Mouse (Mus musculus) liver, embryonic 14.5 days (tissue): Measurements from ENCODE around the gene Cdc42ep5. TPM values are rescaled to one million over a fixed set of nuclear protein-coding genes. Genes with fewer than 3 reads are reported as not detected.
A peak's percentile ranks its signal among the peaks of the same experiment; 100 is the strongest.

Experiments used
- ATAC-seq: fragments of 200-750 bp; cut with Nextera tagmentation; 2 replicates; pipeline ENCODE4 v1.8.0; 2017; ENCODE audit warnings: moderate number of reproducible peaks, mild to moderate bottlenecking, moderate library complexity; ENCODE audit not compliant: insufficient read depth
- DNase-seq, 3 experiments: peaks; one replicate each; pipeline ENCODE4 v3.0.0-alpha.2; 2012 to 2013; ENCODE audit warnings: low read depth in 3 of 3, low spot score in 3 of 3
- H3K27ac ChIP-seq: fragments of 300-500 bp; sonication (generic); 2 replicates; pipeline ENCODE4 v1.5.1; 2014; ENCODE audit warnings: moderate library complexity, mild to moderate bottlenecking, control low read depth, inconsistent platforms
- H3K27me3 ChIP-seq: fragments of 300-500 bp; sonication (generic); 2 replicates; pipeline ENCODE4 v1.6.1; 2014; ENCODE audit warnings: mild to moderate bottlenecking, low read length, moderate library complexity; ENCODE audit not compliant: control insufficient read depth, insufficient read depth
- H3K36me3 ChIP-seq: fragments of 300-500 bp; sonication (generic); replicated peaks from 2 replicates; pipeline ENCODE4 v1.6.1; 2014; ENCODE audit warnings: low read depth; ENCODE audit not compliant: control insufficient read depth, insufficient read depth
- H3K4me1 ChIP-seq, 2 experiments: fragments of 200-500 bp in 1 of 2; fragments of 300-500 bp in 1 of 2; sonication (generic) in 1 of 2; replicated peaks; 2 replicates each; pipeline ENCODE4 v1.6.1; 2012 to 2014; ENCODE audit warnings: antibody characterized with exemption in 1 of 2, inconsistent platforms in 1 of 2, low read length in 1 of 2; ENCODE audit not compliant: control insufficient read depth in 2 of 2, insufficient read depth in 2 of 2
- H3K4me2 ChIP-seq: fragments of 300-500 bp; sonication (generic); 2 replicates; pipeline ENCODE4 v1.6.1; 2014; ENCODE audit warnings: low read depth, mild to moderate bottlenecking, control low read depth, moderate library complexity
- H3K4me3 ChIP-seq, 2 experiments: fragments of 200-500 bp in 1 of 2; fragments of 300-500 bp in 1 of 2; sonication (generic) in 1 of 2; 2 replicates each; pipeline ENCODE4 v1.5.1; 2012 to 2014; ENCODE audit warnings: low read depth in 2 of 2, low read length in 2 of 2, mild to moderate bottlenecking in 2 of 2, control low read depth in 1 of 2, inconsistent platforms in 1 of 2, moderate library complexity in 1 of 2; ENCODE audit not compliant: insufficient read depth in 1 of 2
- H3K9ac ChIP-seq: fragments of 300-500 bp; sonication (generic); replicated peaks from 2 replicates; pipeline ENCODE4 v1.6.1; 2014; ENCODE audit warnings: mild to moderate bottlenecking, control low read depth, moderate library complexity
- H3K9me3 ChIP-seq: fragments of 300-500 bp; sonication (generic); 2 replicates; pipeline ENCODE4 v1.6.1; 2016; ENCODE audit warnings: low read length, mixed read lengths; ENCODE audit not compliant: control insufficient read depth
- CTCF ChIP-seq: IDR thresholded peaks from 2 replicates; pipeline ENCODE4 v1.5.1; 2016; ENCODE audit warnings: antibody characterized with exemption, low read depth, control low read depth
- EP300 ChIP-seq: IDR thresholded peaks from 2 replicates; pipeline ENCODE4 v1.6.1; 2016; ENCODE audit warnings: antibody characterized with exemption, low read depth
- WGBS: fragments of 180-500 bp; shearing (Covaris S2); extraction: QIAGEN DNeasy Blood & Tissue Kit; methylation state at CpG from one replicate; pipeline ENCODE4 v1.1.7; 2014; ENCODE audit not compliant: insufficient replicate concordance; 5-methylcytosine and 5-hydroxymethylcytosine counted together
- polyA plus RNA-seq, 2 experiments: library from polyadenylated mRNA; depleted of rRNA in 1 of 2; stranded (reverse) in 1 of 2; unstranded in 1 of 2; fragments of >200 nt; fragmentation: Nextera tagmentation in 1 of 2; extraction: Ambion mirVana in 1 of 2; gene quantifications; 2 replicates each; pipeline versions ENCODE4 v1.2.1 to v1.2.3; 2012 to 2014

Gene Cdc42ep5
- polyA plus RNA-seq, 2 experiments, result 6.1 to 6.7 TPM

DNA sequence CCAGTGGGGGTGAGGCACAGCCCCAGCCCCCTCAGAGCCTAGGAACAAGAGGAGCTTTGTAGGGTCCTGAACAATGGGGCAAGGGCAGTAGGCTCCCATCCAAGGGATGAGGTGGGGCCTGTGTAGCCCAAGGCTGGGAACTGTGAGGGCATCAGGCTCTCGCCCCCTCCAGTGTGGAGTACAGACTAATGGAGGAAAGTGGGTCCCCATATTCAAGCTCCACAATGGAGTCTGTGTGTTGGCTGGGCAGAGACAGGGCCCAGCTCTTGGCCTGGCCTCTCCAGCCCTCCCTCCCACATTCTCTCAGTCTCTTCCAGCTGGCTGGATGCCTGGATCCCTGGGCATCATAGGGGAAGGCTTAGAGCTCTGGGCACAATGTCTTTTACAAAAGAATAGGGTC is 40.9 kb downstream of the Cdc42ep5 start:
- Histone ChIP-seq H3K36me3 (no peaks in the 10 kb centered on the region), H3K9me3 (no peaks in the 10 kb centered on the region), H3K4me1 (no peaks in the 10 kb centered on the region), H3K4me3 (no peak overlapping the region), H3K4me2 (no peak overlapping the region), H3K27ac (no peak overlapping the region), H3K27me3 (peaks cover 21% of the 10 kb centered on the region), H3K9ac (no peak overlapping the region)
- ATAC-seq (no peak), DNase-seq (no peak)
- TF ChIP-seq EP300 (no peak), CTCF (no peak)
- WGBS, result 40% methylated on average over 1 of the region's 1 CpGs

DNA sequence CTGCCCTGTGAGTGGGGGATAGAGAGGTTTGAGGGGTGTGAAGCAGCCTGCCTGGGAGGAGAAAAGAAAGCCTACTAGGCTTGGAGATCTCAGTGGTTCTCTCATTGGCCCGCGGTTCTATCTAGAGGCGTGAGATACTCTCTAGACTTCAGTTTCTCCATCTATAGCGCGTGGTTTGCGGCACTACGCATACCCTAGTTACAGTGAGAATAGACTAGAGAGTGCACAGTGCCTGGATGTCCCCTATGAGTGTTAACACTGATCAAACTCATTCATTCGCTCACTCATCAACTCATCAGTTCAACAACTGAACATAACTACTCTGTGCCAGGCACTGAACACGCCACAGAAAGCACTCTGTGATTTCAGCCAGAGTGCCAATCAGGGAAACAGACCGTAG is 41.9 kb downstream of the Cdc42ep5 start:
- Histone ChIP-seq H3K9ac (no peak overlapping the region), H3K4me1 (no peaks in the 10 kb centered on the region), H3K27me3 (peaks cover 26% of the 10 kb centered on the region), H3K36me3 (no peaks in the 10 kb centered on the region), H3K4me3 (no peak overlapping the region), H3K4me2 (no peak overlapping the region), H3K9me3 (no peaks in the 10 kb centered on the region), H3K27ac (no peak overlapping the region)
- DNase-seq (no peak), ATAC-seq (no peak)
- TF ChIP-seq CTCF, result no peak
- TF ChIP-seq EP300, result no peak
- WGBS, result 68% methylated on average over 10 of the region's 10 CpGs

GRCm38 (mm10) chr7:4122076-4122768 is 42.4 kb downstream of the Cdc42ep5 start:
- Histone ChIP-seq H3K4me2 (no peak overlapping the region), H3K4me1 (no peaks in the 10 kb centered on the region), H3K9ac (no peak overlapping the region), H3K27ac (no peak overlapping the region), H3K27me3 (peaks cover 26% of the 10 kb centered on the region), H3K9me3 (no peaks in the 10 kb centered on the region), H3K36me3 (no peaks in the 10 kb centered on the region), H3K4me3 (no peak overlapping the region)
- WGBS, result 36% methylated on average over 11 of the region's 11 CpGs
- no peak for ATAC-seq
- no peak for DNase-seq
- TF ChIP-seq CTCF (no peak), EP300 (no peak)

DNA sequence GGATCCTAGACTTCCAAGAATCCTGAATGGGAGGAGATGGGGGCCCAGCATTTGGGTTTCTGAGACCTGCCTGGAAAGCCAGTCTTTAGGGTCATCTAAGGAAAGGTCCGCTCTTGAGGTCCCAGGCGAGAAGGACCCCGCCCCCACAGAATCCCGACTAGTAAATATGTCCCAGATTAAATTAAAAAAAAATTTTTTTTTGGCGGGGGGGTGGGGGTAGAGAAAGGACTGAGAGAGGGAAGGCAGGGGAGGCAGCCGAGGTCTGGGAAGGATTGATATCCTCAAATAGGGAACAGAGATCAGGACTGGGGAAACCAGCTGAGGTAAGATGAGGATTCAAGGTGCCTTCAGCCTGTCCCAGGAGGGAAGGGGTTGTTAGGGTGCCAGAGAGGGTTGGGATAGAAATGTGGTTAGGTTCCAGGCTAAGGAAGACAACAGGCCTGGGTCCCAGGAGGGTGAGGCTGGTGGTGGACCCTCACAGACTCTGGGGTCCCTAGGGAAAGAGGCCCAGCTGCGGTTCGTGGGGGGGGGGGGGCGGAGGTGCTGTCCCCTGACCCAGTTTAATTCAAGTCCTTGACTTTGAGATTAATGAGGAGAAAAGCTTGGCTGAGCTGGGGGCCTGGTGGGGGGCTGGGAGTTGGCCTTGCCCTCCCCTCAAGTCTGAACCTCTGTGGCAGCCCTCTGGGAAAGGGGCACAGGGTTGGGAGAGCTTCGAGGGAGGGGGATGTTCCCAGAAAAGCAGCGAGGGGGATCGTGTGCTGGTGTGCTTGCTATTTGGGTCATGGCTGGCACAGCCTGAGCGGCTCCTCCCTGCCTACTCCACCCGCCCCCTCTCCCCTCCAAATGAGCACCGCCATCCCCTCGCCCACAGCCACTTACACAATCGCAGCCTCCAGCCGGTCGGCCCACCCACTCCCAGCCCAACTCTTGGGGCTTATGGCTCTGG is 44.4 kb downstream of the Cdc42ep5 start:
- TF ChIP-seq CTCF, result no peak
- TF ChIP-seq EP300, result no peak
- no peak overlapping the region for H3K4me3 ChIP-seq
- H3K9ac ChIP-seq, result no peak overlapping the region
- WGBS, result 13% methylated on average over 17 of the region's 19 CpGs
- H3K9me3 ChIP-seq, result no peaks in the 10 kb centered on the region
- ATAC-seq (no peak), DNase-seq (no peak)
- H3K36me3 ChIP-seq, result no peaks in the 10 kb centered on the region
- H3K27ac ChIP-seq, result no peak overlapping the region
- H3K4me1 ChIP-seq, result no peaks in the 10 kb centered on the region
- H3K4me2 ChIP-seq, result no peak overlapping the region
- peaks cover 26% of the 10 kb centered on the region for H3K27me3 ChIP-seq

GRCm38 (mm10) chr7:4119344-4119902 is 45.2 kb downstream of the Cdc42ep5 start, which contains the start of gene Ttyh1:
TSS of gene Ttyh1 (plus strand) at chr7:4119408.
- Histone ChIP-seq H3K4me2 (no peak within 1 kb of the TSS; the same call in 1 of the 2 replicates), H3K9ac (no peak within 1 kb of the TSS), H3K27ac (no peak within 1 kb of the TSS), H3K36me3 (no peaks in the 10 kb centered on the region), H3K27me3 (peaks cover 26% of the 10 kb centered on the region), H3K4me1 (no peaks in the 10 kb centered on the region), H3K4me3 (no peak within 1 kb of the TSS), H3K9me3 (no peaks in the 10 kb centered on the region)
- 2% methylated on average over 32 of the region's 37 CpGs for WGBS
- DNase-seq (no peak), ATAC-seq (no peak)
- TF ChIP-seq CTCF (peak; percentile 61), EP300 (no peak)
